Mouse (Mus musculus): ENCODE measurements around the gene Mcm10. TPM values are rescaled to one million over a fixed set of nuclear protein-coding genes. Genes with fewer than 3 reads are reported as not detected.

The Mcm10 gene
- polyA plus RNA-seq, 1 experiment from 2014 or later: 77.2 TPM

- Histone ChIP-seq H3K9ac (ENCODE audit: low read depth, low read length) (no peak overlapping the region), H3K4me1 (replicated peaks; ENCODE audit: control insufficient read depth, insufficient read depth, low read length) (no peaks in the 10 kb centered on the region), H3K4me3 (ENCODE audit: low read depth, low read length) (no peak overlapping the region), H3K36me3 (ENCODE audit: control insufficient read depth, insufficient read depth, low read length) (no peaks in the 10 kb centered on the region; the same call in 1 of the 2 replicates), H3K4me2 (no peak overlapping the region), H3K27ac (ENCODE audit: low read depth, low read length) (no peak overlapping the region), H3K9me3 (ENCODE audit: control insufficient read depth, low read length) (no peaks in the 10 kb centered on the region), H3K27me3 (replicated peaks; ENCODE audit: control insufficient read depth, insufficient read depth, low read length) (no peaks in the 10 kb centered on the region)
- ATAC-seq (replicated peaks; ENCODE audit: low FRiP score) (no peak), DNase-seq (ENCODE audit: low spot score) (no peak)
- WGBS: 71% methylated on average over 6 of the region's 6 CpGs
These were observed 27.6 kb downstream of the Mcm10 start for GRCm38 (mm10) chr2:4985000-4985399.

- Histone ChIP-seq H3K4me1 (replicated peaks; ENCODE audit: control insufficient read depth, insufficient read depth, low read length) (no peaks in the 10 kb centered on the region), H3K4me2 (no peak overlapping the region), H3K4me3 (ENCODE audit: low read depth, low read length) (no peak overlapping the region), H3K27me3 (replicated peaks; ENCODE audit: control insufficient read depth, insufficient read depth, low read length) (no peaks in the 10 kb centered on the region), H3K9ac (ENCODE audit: low read depth, low read length) (no peak overlapping the region), H3K9me3 (ENCODE audit: control insufficient read depth, low read length) (no peaks in the 10 kb centered on the region), H3K27ac (ENCODE audit: low read depth, low read length) (no peak overlapping the region), H3K36me3 (ENCODE audit: control insufficient read depth, insufficient read depth, low read length) (no peaks in the 10 kb centered on the region; the same call in 1 of the 2 replicates)
- WGBS: 34% methylated on average over 5 of the region's 5 CpGs
- DNase-seq (ENCODE audit: low spot score) (no peak), ATAC-seq (replicated peaks; ENCODE audit: low FRiP score) (no peak)
These were observed 28.6 kb downstream of the Mcm10 start for GRCm38 (mm10) chr2:4983987-4984386.

GRCm38 (mm10) chr2:4978091-4978490, 34.5 kb downstream of the Mcm10 start:
- no peak for ATAC-seq (replicated peaks; ENCODE audit: low FRiP score)
- no peaks in the 10 kb centered on the region for H3K4me1 ChIP-seq (replicated peaks; ENCODE audit: control insufficient read depth, insufficient read depth, low read length)
- no peaks in the 10 kb centered on the region for H3K27me3 ChIP-seq (replicated peaks; ENCODE audit: control insufficient read depth, insufficient read depth, low read length)
- DNase-seq (ENCODE audit: low spot score): no peak
- no peak overlapping the region for H3K27ac ChIP-seq (ENCODE audit: low read depth, low read length)
- H3K4me2 ChIP-seq: no peak overlapping the region
- H3K4me3 ChIP-seq (ENCODE audit: low read depth, low read length): no peak overlapping the region
- no peaks in the 10 kb centered on the region for H3K36me3 ChIP-seq (ENCODE audit: control insufficient read depth, insufficient read depth, low read length)
- 45% methylated on average over 8 of the region's 8 CpGs for WGBS
- no peaks in the 10 kb centered on the region for H3K9me3 ChIP-seq (ENCODE audit: control insufficient read depth, low read length)
- H3K9ac ChIP-seq (ENCODE audit: low read depth, low read length): no peak overlapping the region

- DNase-seq (ENCODE audit: low spot score) (no peak), ATAC-seq (replicated peaks; ENCODE audit: low FRiP score) (no peak)
- H3K4me1 ChIP-seq (replicated peaks; ENCODE audit: control insufficient read depth, insufficient read depth, low read length): no peaks in the 10 kb centered on the region
- no peaks in the 10 kb centered on the region for H3K9me3 ChIP-seq (ENCODE audit: control insufficient read depth, low read length)
- no peak within 1 kb of the TSS for H3K4me3 ChIP-seq (ENCODE audit: low read depth, low read length)
- no peaks in the 10 kb centered on the region for H3K36me3 ChIP-seq (ENCODE audit: control insufficient read depth, insufficient read depth, low read length)
- 69% methylated on average over 5 of the region's 5 CpGs for WGBS
- no peak within 1 kb of the TSS for H3K4me2 ChIP-seq
- no peak within 1 kb of the TSS for H3K9ac ChIP-seq (ENCODE audit: low read depth, low read length)
- no peak within 1 kb of the TSS for H3K27ac ChIP-seq (ENCODE audit: low read depth, low read length)
- no peaks in the 10 kb centered on the region for H3K27me3 ChIP-seq (replicated peaks; ENCODE audit: control insufficient read depth, insufficient read depth, low read length)
These were observed 36.8 kb downstream of the Mcm10 start, which contains the start of gene Ucma for GRCm38 (mm10) chr2:4975807-4976206. Gene Ucma (plus strand): TSS chr2:4976122.

- no peak overlapping the region for H3K27ac ChIP-seq (ENCODE audit: low read depth, low read length)
- DNase-seq (ENCODE audit: low spot score) (no peak), ATAC-seq (replicated peaks; ENCODE audit: low FRiP score) (no peak)
- no peak overlapping the region for H3K9ac ChIP-seq (ENCODE audit: low read depth, low read length)
- H3K36me3 ChIP-seq (ENCODE audit: control insufficient read depth, insufficient read depth, low read length): no peaks in the 10 kb centered on the region
- H3K9me3 ChIP-seq (ENCODE audit: control insufficient read depth, low read length): no peaks in the 10 kb centered on the region
- no peak overlapping the region for H3K4me2 ChIP-seq
- H3K27me3 ChIP-seq (replicated peaks; ENCODE audit: control insufficient read depth, insufficient read depth, low read length): no peaks in the 10 kb centered on the region
- no peaks in the 10 kb centered on the region for H3K4me1 ChIP-seq (replicated peaks; ENCODE audit: control insufficient read depth, insufficient read depth, low read length)
- no peak overlapping the region for H3K4me3 ChIP-seq (ENCODE audit: low read depth, low read length)
- 91% methylated on average over 1 of the region's 2 CpGs for WGBS
These were observed 43.5 kb downstream of the Mcm10 start for GRCm38 (mm10) chr2:4969083-4969482.

- 93% methylated on average over 2 of the region's 2 CpGs for whole genome bisulfite sequencing
- Histone ChIP-seq H3K4me3 (ENCODE audit: low read depth, low read length) (no peak overlapping the region), H3K4me1 (replicated peaks; ENCODE audit: control insufficient read depth, insufficient read depth, low read length) (no peaks in the 10 kb centered on the region), H3K9me3 (ENCODE audit: control insufficient read depth, low read length) (no peaks in the 10 kb centered on the region), H3K36me3 (ENCODE audit: control insufficient read depth, insufficient read depth, low read length) (no peaks in the 10 kb centered on the region), H3K27me3 (replicated peaks; ENCODE audit: control insufficient read depth, insufficient read depth, low read length) (no peaks in the 10 kb centered on the region), H3K9ac (ENCODE audit: low read depth, low read length) (no peak overlapping the region), H3K4me2 (no peak overlapping the region), H3K27ac (ENCODE audit: low read depth, low read length) (no peak overlapping the region)
- no peak for ATAC-seq (replicated peaks; ENCODE audit: low FRiP score)
- DNase-seq (ENCODE audit: low spot score): no peak
These were observed 44.8 kb downstream of the Mcm10 start for GRCm38 (mm10) chr2:4967806-4968205.

- no peaks in the 10 kb centered on the region for H3K27me3 ChIP-seq (replicated peaks; ENCODE audit: control insufficient read depth, insufficient read depth, low read length)
- no peak overlapping the region for H3K27ac ChIP-seq (ENCODE audit: low read depth, low read length)
- no peak overlapping the region for H3K4me3 ChIP-seq (ENCODE audit: low read depth, low read length)
- H3K4me1 ChIP-seq (replicated peaks; ENCODE audit: control insufficient read depth, insufficient read depth, low read length): no peaks in the 10 kb centered on the region
- DNase-seq (ENCODE audit: low spot score): no peak
- H3K4me2 ChIP-seq: no peak overlapping the region
- no peak for ATAC-seq (replicated peaks; ENCODE audit: low FRiP score)
- WGBS: 78% methylated on average over 12 of the region's 12 CpGs
- H3K36me3 ChIP-seq (ENCODE audit: control insufficient read depth, insufficient read depth, low read length): no peaks in the 10 kb centered on the region
- no peaks in the 10 kb centered on the region for H3K9me3 ChIP-seq (ENCODE audit: control insufficient read depth, low read length)
- no peak overlapping the region for H3K9ac ChIP-seq (ENCODE audit: low read depth, low read length)
These were observed 54.6 kb downstream of the Mcm10 start for GRCm38 (mm10) chr2:4958039-4958438.

- 80% methylated on average over 6 of the region's 6 CpGs for WGBS
- DNase-seq (ENCODE audit: low spot score) (no peak), ATAC-seq (replicated peaks; ENCODE audit: low FRiP score) (no peak)
These were observed 58.3 kb downstream of the Mcm10 start for GRCm38 (mm10) chr2:4954216-4954760.

GRCm38 (mm10) chr2:4950986-4951385, 61.6 kb downstream of the Mcm10 start:
- DNase-seq (ENCODE audit: low spot score) (no peak), ATAC-seq (replicated peaks; ENCODE audit: low FRiP score) (no peak)
- H3K27me3 ChIP-seq (replicated peaks; ENCODE audit: control insufficient read depth, insufficient read depth, low read length): no peaks in the 10 kb centered on the region
- no peaks in the 10 kb centered on the region for H3K36me3 ChIP-seq (ENCODE audit: control insufficient read depth, insufficient read depth, low read length)
- H3K4me2 ChIP-seq: no peak overlapping the region
- H3K27ac ChIP-seq (ENCODE audit: low read depth, low read length): no peak overlapping the region
- no peaks in the 10 kb centered on the region for H3K9me3 ChIP-seq (ENCODE audit: control insufficient read depth, low read length)
- WGBS: 80% methylated on average over 2 of the region's 2 CpGs
- no peak overlapping the region for H3K4me3 ChIP-seq (ENCODE audit: low read depth, low read length)
- no peak overlapping the region for H3K9ac ChIP-seq (ENCODE audit: low read depth, low read length)
- H3K4me1 ChIP-seq (replicated peaks; ENCODE audit: control insufficient read depth, insufficient read depth, low read length): no peaks in the 10 kb centered on the region

More at GRCm38 (mm10) chr2:4954216-4954760, 58.3 kb downstream of the Mcm10 start:
- H3K27ac ChIP-seq (ENCODE audit: low read depth, low read length): no peak overlapping the region
- no peak overlapping the region for H3K9ac ChIP-seq (ENCODE audit: low read depth, low read length)
- H3K27me3 ChIP-seq (replicated peaks; ENCODE audit: control insufficient read depth, insufficient read depth, low read length): no peaks in the 10 kb centered on the region
- H3K9me3 ChIP-seq (ENCODE audit: control insufficient read depth, low read length): no peaks in the 10 kb centered on the region
- no peak overlapping the region for H3K4me3 ChIP-seq (ENCODE audit: low read depth, low read length)
- H3K36me3 ChIP-seq (ENCODE audit: control insufficient read depth, insufficient read depth, low read length): no peaks in the 10 kb centered on the region
- H3K4me2 ChIP-seq: no peak overlapping the region
- no peaks in the 10 kb centered on the region for H3K4me1 ChIP-seq (replicated peaks; ENCODE audit: control insufficient read depth, insufficient read depth, low read length)

Data from liver, embryonic 11.5 days (tissue).